Mouse (Mus musculus) spleen, postnatal 10 days (tissue): Measurements from ENCODE around the gene Cars.

Experiments
- DNase-seq, 2 experiments: peaks; one replicate each; pipeline ENCODE4 v3.0.0; 2021 to 2022; ENCODE audit warnings: low spot score in 2 of 2

Gene Cars

GRCm38 (mm10) chr7:143511335-143511712 is 88.6 kb downstream of the Cars start:
- no peak for DNase-seq

- DNase-seq, result no peak
Measured at GRCm38 (mm10) chr7:143510593-143511334, 89.1 kb downstream of the Cars start.

GRCm38 (mm10) chr7:143509566-143509965 is 90.3 kb downstream of the Cars start:
- no peak for DNase-seq
